3 mouse cellular contexts compared by ENCODE assay signal in the genomic region with DNA sequence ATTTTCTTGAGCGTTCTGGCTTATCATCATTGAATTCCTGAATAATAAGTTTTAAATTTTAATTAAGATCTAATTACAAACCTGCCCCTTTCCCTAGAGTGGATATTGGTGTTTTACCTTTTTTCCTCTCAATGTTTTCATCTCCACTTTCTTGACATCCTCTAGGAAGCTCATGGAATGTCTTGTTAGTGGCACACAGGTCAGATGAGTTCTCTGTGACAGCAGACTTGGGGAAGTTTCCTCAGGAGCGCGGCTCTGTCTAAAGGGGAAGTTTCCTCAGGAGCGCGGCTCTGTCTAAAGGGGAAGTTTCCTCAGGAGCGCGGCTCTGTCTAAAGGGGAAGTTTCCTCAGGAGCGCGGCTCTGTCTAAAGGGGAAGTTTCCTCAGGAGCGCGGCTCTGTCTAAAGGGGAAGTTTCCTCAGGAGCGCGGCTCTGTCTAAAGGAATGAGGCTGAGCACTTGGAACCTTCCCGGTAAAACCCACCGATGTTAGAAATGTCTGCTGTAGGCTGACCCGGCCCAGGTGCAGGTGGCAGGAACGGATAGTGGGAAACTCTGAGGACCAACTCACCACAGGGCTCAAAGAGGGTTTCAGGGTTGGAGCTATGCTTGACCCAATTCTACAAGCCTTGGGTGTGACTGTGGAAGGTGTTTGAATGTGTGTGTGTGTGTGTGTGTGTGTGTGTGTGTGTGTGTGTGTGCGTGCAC. TPM values are rescaled to one million over a fixed set of nuclear protein-coding genes. Genes with fewer than 3 reads are reported as not detected.
"Had no signal": no experiment of that assay in that cellular context is flagged by ENCODE, and none has a peak within 500 bp of the region (broad histone marks: within the 10 kb centered on the region; RNA-seq: fewer than 3 reads in every experiment).

No protein-coding gene starts in this region.

RNA-seq across cellular contexts. Expression of gene Fam180a, which starts 43.8 kb away (rescaled TPM):
- total RNA-seq: megakaryocyte-erythroid progenitor cell, adult 5-6 weeks had no signal
- polyA plus RNA-seq: midbrain, embryonic 10.5 days; neural tube, embryonic 11.5 days had no signal
